Mouse (Mus musculus) olfactory bulb, adult 2 months (tissue): ENCODE measurements at regions not wholly inside any gene's neighbourhood (a gene's known extent, or its start where the extent isn't known, plus 50 kb on each side); places are given as distances from the start of the nearest gene placed in this dataset.

ENCODE experiments used
- CTCF ChIP-seq: fragments of 200-500 bp; IDR thresholded peaks from 2 replicates; pipeline ENCODE4 v1.5.1; 2012; ENCODE audit warnings: low read depth, mild to moderate bottlenecking, low read length, moderate library complexity; ENCODE audit not compliant: insufficient read depth
- POLR2A ChIP-seq: fragments of 200-500 bp; IDR thresholded peaks from 2 replicates; pipeline ENCODE4 v1.6.1; 2012; ENCODE audit warnings: mild to moderate bottlenecking, low read depth, low read length, moderate library complexity; ENCODE audit not compliant: insufficient read depth

- TF ChIP-seq POLR2A, result no peak
- no peak for TF ChIP-seq CTCF
Measured at GRCm38 (mm10) chr17:84121291-84121690, 66.5 kb downstream of the Zfp36l2 start.
